25 mouse cellular contexts compared by ENCODE assay signal in genomic region chr11:109543466-109543865, GRCm38 (mm10).
DNase-seq lines count a peak whose midpoint lies in the region; ATAC-seq lines count a peak whose summit lies in the region.
"Had no signal": no experiment of that assay in that cellular context is flagged by ENCODE, and none has a peak within 500 bp of the region (broad histone marks: within the 10 kb centered on the region; RNA-seq: fewer than 3 reads in every experiment).

No protein-coding gene starts in this region.

- no peak overlapping the region for H3K4me3 ChIP-seq in kidney, embryonic 15.5 days (replicated peaks)
- no peak overlapping the region for H3K4me3 ChIP-seq in liver, embryonic 15.5 days (replicated peaks)
- H3K4me3 ChIP-seq: embryonic facial prominence, embryonic 12.5 days; hindbrain, embryonic 12.5 days; layer of hippocampus, adult 2 months; limb, embryonic 10.5 days; limb, embryonic 15.5 days; lung, embryonic 15.5 days; stomach, embryonic 15.5 days had no signal

- no peak for ATAC-seq in kidney, embryonic 15.5 days (replicated peaks; ENCODE audit: low FRiP score)
- no peak for ATAC-seq in liver, embryonic 15.5 days (ENCODE audit: insufficient read depth)
- ATAC-seq: CD4-positive, CD25-positive, alpha-beta regulatory T cell, adult 4 months; forebrain, embryonic 16.5 days; midbrain, embryonic 16.5 days had no signal

- H3K27ac ChIP-seq in kidney, embryonic 15.5 days: no peak overlapping the region
- peak overlapping the region; percentile 25; the same call in 1 of the 2 replicates for H3K27ac ChIP-seq in liver, embryonic 15.5 days (replicated peaks)
- H3K27ac ChIP-seq: embryonic facial prominence, embryonic 12.5 days; hindbrain, embryonic 12.5 days; kidney, postnatal 0 days; layer of hippocampus, adult 2 months; limb, embryonic 10.5 days; limb, embryonic 15.5 days; lung, embryonic 15.5 days; stomach, embryonic 15.5 days had no signal

- H3K9me3 ChIP-seq in kidney, embryonic 15.5 days (replicated peaks): no peaks in the 10 kb centered on the region
- no peaks in the 10 kb centered on the region for H3K9me3 ChIP-seq in liver, embryonic 15.5 days (replicated peaks)
- H3K9me3 ChIP-seq: embryonic facial prominence, embryonic 12.5 days; hindbrain, embryonic 12.5 days; limb, embryonic 10.5 days; limb, embryonic 15.5 days; lung, embryonic 15.5 days; stomach, embryonic 15.5 days had no signal

- H3K27me3 ChIP-seq in kidney, embryonic 15.5 days: no peaks in the 10 kb centered on the region
- no peaks in the 10 kb centered on the region for H3K27me3 ChIP-seq in liver, embryonic 15.5 days
- H3K27me3 ChIP-seq: embryonic facial prominence, embryonic 12.5 days; hindbrain, embryonic 12.5 days; limb, embryonic 15.5 days; lung, embryonic 15.5 days; stomach, embryonic 15.5 days had no signal

- H3K4me2 ChIP-seq in kidney, embryonic 15.5 days: no peak overlapping the region
- H3K4me2 ChIP-seq in liver, embryonic 15.5 days: no peak overlapping the region
- H3K4me2 ChIP-seq: embryonic facial prominence, embryonic 12.5 days; hindbrain, embryonic 12.5 days; limb, embryonic 15.5 days; lung, embryonic 15.5 days; midbrain, embryonic 11.5 days; stomach, embryonic 15.5 days had no signal

- 62% methylated on average over 9 of the region's 9 CpGs for WGBS in kidney, embryonic 15.5 days
- 76% methylated on average over 9 of the region's 9 CpGs for WGBS in liver, embryonic 15.5 days (ENCODE audit: insufficient replicate concordance)

- H3K4me1 ChIP-seq in kidney, embryonic 15.5 days: peaks cover 45% of the 10 kb centered on the region
- H3K4me1 ChIP-seq in liver, embryonic 15.5 days (replicated peaks): peaks cover 85% of the 10 kb centered on the region

- no peaks in the 10 kb centered on the region for H3K36me3 ChIP-seq in kidney, embryonic 15.5 days
- H3K36me3 ChIP-seq in liver, embryonic 15.5 days (replicated peaks): no peaks in the 10 kb centered on the region
- H3K36me3 ChIP-seq: embryonic facial prominence, embryonic 12.5 days; hindbrain, embryonic 12.5 days; limb, embryonic 10.5 days; limb, embryonic 15.5 days; lung, embryonic 15.5 days; stomach, embryonic 15.5 days had no signal

- peak; percentile 53 for DNase-seq in kidney, adult 11 months
- DNase-seq in kidney, adult 8-10 months: peak; percentile 43 to 57
- DNase-seq in kidney, postnatal 10 days: peak; percentile 28
- DNase-seq in urinary bladder, adult 18-20 months (ENCODE audit: low spot score in 2 of 2): no peak
- DNase-seq in adrenal gland, postnatal 10 days: no peak
- DNase-seq: adrenal gland, postnatal 25 days; cerebellum, adult 11-12 months; cerebellum, adult 9-11 months; embryo, embryonic 11 days; heart, postnatal 14 days; right cerebral cortex, postnatal 25 days had no signal

- H3K9ac ChIP-seq in kidney, embryonic 15.5 days: no peak overlapping the region
- no peak overlapping the region for H3K9ac ChIP-seq in liver, embryonic 15.5 days
- H3K9ac ChIP-seq: embryonic facial prominence, embryonic 12.5 days; hindbrain, embryonic 12.5 days; limb, embryonic 15.5 days; lung, embryonic 15.5 days; stomach, embryonic 15.5 days had no signal

Comparison
In these comparisons a context has a peak if more than half of its experiments do, and no peak if none do; other contexts are left out.
1. DNase-seq: peak in kidney, adult 11 months (single experiment), kidney, adult 8-10 months (2 of 2) and kidney, postnatal 10 days (single experiment); none in urinary bladder, adult 18-20 months (0 of 2) and adrenal gland, postnatal 10 days (single experiment).